Mouse (Mus musculus) spleen, adult 2 months (tissue): Measurements from ENCODE around the gene Ambra1. TPM values are rescaled to one million over a fixed set of nuclear protein-coding genes. Genes with fewer than 3 reads are reported as not detected.

Experiments
- DNase-seq, 2 experiments: peaks; one replicate each; pipeline versions ENCODE4 v3.0.0 to v3.0.0-alpha.2; 2012 to 2021; ENCODE audit warnings: low spot score in 2 of 2, low read depth in 1 of 2
- H3K27ac ChIP-seq: fragments of 200-500 bp; 2 replicates; pipeline ENCODE4 v1.5.1; 2012; ENCODE audit warnings: low read length, inconsistent platforms; ENCODE audit not compliant: insufficient read depth
- H3K27me3 ChIP-seq: fragments of 200-500 bp; 2 replicates; pipeline ENCODE4 v1.6.1; 2012; ENCODE audit warnings: mild to moderate bottlenecking, moderate library complexity, low read length, inconsistent platforms; ENCODE audit not compliant: control insufficient read depth, insufficient read depth
- H3K36me3 ChIP-seq: fragments of 200-500 bp; 2 replicates; pipeline ENCODE4 v1.6.1; 2012; ENCODE audit warnings: mild to moderate bottlenecking, low read length, inconsistent platforms; ENCODE audit not compliant: control insufficient read depth, insufficient read depth
- H3K4me1 ChIP-seq: fragments of 200-500 bp; 2 replicates; pipeline ENCODE4 v1.6.1; 2011; ENCODE audit warnings: inconsistent platforms; ENCODE audit not compliant: control insufficient read depth, insufficient read depth, insufficient read length
- H3K4me3 ChIP-seq: fragments of 200-500 bp; 2 replicates; pipeline ENCODE4 v1.5.1; 2011; ENCODE audit warnings: mild to moderate bottlenecking, inconsistent platforms; ENCODE audit not compliant: insufficient read depth, insufficient read length; ENCODE audit errors: extremely low read depth
- CTCF ChIP-seq: fragments of 200-500 bp; IDR thresholded peaks from 2 replicates; pipeline ENCODE4 v1.5.1; 2011; ENCODE audit warnings: mild to moderate bottlenecking, inconsistent platforms; ENCODE audit not compliant: insufficient read depth, insufficient read length, insufficient replicate concordance; ENCODE audit errors: extremely low read depth
- POLR2A ChIP-seq: fragments of 200-500 bp; IDR thresholded peaks from 2 replicates; pipeline ENCODE4 v1.6.1; 2011; ENCODE audit warnings: low read depth, low read length, inconsistent platforms
- WGBS: fragments of 180-500 bp; shearing (Covaris S2); methylation state at CpG from one replicate; pipeline ENCODE4 v1.1.7; 2018; 5-methylcytosine and 5-hydroxymethylcytosine counted together
- polyA plus RNA-seq: library from polyadenylated mRNA; depleted of rRNA; stranded (reverse); fragments of >200 nt; gene quantifications from 2 replicates; pipeline ENCODE4 v1.2.3, GENCODE M21; 2012; rRNA removed

Ambra1 gene
- 20.0 and 21.8 TPM in 2 replicates for polyA plus RNA-seq

DNA sequence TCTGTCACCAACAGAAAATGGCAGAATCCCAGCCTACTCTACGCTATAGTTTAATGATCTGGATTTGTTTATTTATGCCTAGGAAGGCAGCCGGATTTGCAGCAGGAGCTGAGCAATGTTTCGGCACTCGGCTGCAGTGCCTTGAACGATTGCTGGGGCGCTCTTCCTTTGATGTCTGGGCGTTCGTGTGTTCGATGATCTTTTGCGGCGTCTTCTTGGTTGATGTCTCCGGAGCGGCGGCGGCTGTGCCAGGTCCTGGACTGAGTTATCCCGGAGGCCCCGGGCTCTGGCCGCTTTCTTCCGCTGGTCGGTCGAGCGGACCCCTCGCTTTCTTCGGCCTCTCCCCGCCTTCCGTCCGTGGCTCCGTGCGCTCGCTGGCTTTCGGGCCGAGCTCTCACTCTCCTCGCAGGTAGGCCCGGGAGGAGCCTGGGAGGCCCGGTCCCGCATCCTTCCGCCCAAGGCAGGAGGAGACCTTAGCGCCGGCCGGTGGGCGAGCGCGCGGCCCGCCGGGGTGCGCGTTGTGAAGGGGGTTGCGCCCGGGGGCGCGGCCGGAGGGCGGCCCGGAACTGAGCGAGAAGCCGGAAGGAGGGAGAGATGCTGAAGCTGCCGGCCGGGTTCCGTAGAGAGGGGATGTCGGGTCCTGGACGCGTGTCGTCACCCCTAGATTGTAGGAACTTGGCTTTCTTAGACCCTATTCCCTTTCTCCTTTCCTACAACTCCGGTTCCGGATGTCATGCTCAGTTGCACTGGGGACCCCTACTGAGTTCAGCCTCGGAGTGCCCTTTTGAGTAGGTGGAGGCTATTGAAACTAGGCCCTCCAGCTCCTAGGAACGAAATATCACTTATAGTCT is at the start of gene Ambra1:
Gene Ambra1, plus strand, starts transcription at position 164 of the 851 bp plus-strand sequence.
- Histone ChIP-seq H3K27ac (peak within 1 kb of the TSS; percentile 96), H3K4me1 (no peaks in the 10 kb centered on the region), H3K27me3 (no peaks in the 10 kb centered on the region; the same call in 1 of the 2 replicates), H3K36me3 (no peaks in the 10 kb centered on the region), H3K4me3 (peak within 1 kb of the TSS; percentile 98)
- peak; percentile 70 for DNase-seq
- under 1% methylated on average over 66 of the region's 68 CpGs for WGBS
- no peak; the same call in 1 of the 2 replicates for TF ChIP-seq POLR2A
- no peak for TF ChIP-seq CTCF

DNA sequence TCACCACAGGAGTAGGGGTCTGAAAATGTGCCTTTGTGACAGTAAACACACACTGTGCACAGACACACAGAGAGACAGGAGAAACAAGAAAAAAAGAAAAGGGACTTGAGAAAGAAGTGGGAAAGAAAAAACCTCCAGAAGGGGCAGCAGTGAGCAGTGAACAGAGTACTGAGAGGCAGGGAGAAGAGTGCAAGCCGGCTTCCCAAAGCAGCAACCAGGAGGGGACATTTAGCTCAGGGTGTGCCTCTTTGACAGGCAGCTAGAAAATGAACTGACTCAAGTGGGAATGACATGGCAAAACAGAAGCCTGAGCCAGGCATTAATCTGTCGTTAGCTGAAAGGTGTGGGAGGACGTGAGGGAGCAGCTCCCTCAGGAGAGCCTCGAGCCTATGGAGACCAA is 47.1 kb upstream of the Ambra1 start:
- DNase-seq: no peak
- Histone ChIP-seq H3K36me3 (peaks cover 32% of the 10 kb centered on the region), H3K27me3 (no peaks in the 10 kb centered on the region), H3K27ac (no peak overlapping the region), H3K4me3 (no peak overlapping the region), H3K4me1 (no peaks in the 10 kb centered on the region)
- no peak for TF ChIP-seq POLR2A
- TF ChIP-seq CTCF: no peak
- 75% methylated on average over 4 of the region's 4 CpGs for WGBS

DNA sequence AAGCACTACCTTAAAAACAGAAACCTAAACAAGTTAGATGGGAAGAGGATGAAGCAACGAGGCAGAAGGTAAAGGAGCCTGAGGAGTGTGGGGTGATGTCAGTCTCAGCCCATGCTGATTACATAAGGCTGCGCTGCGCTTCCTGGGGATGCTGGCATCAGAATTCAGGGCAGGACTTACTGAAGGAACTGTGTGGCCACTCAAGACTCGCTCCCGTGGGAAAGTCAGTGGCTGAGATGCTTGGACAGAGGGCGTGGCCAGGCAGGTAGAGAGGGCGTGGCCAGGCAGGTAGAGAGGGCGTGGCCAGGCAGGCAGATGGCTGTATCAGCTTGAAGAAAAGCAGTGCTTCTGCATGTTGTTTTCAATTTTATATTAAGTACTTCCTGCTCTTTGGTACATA is 46.0 kb upstream of the Ambra1 start:
- H3K27me3 ChIP-seq: no peaks in the 10 kb centered on the region
- TF ChIP-seq POLR2A: no peak
- TF ChIP-seq CTCF: no peak
- 89% methylated on average over 8 of the region's 8 CpGs for WGBS
- no peak for DNase-seq
- peaks cover 32% of the 10 kb centered on the region for H3K36me3 ChIP-seq
- no peak overlapping the region for H3K27ac ChIP-seq
- H3K4me1 ChIP-seq: no peaks in the 10 kb centered on the region
- H3K4me3 ChIP-seq: no peak overlapping the region

DNA sequence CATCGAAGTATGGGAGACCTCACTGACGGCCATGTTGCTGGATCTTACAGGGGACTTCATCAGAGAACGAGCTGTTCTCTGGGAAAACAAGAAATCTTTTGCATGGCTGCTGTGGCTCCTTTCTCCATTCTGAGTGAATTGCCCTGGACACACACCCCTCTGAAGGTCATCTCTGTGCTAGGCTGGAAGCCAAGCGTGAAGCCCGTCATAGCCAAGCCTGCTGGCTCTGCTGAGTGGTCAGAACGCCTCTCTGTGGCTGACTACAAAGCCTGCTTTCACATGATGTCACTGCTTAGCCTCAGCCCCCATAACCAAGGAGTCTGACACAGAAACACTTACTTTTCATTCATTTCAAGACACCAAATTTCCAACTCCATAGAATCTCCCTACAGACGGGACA is 40.5 kb upstream of the Ambra1 start:
- no peak overlapping the region for H3K4me3 ChIP-seq

DNA sequence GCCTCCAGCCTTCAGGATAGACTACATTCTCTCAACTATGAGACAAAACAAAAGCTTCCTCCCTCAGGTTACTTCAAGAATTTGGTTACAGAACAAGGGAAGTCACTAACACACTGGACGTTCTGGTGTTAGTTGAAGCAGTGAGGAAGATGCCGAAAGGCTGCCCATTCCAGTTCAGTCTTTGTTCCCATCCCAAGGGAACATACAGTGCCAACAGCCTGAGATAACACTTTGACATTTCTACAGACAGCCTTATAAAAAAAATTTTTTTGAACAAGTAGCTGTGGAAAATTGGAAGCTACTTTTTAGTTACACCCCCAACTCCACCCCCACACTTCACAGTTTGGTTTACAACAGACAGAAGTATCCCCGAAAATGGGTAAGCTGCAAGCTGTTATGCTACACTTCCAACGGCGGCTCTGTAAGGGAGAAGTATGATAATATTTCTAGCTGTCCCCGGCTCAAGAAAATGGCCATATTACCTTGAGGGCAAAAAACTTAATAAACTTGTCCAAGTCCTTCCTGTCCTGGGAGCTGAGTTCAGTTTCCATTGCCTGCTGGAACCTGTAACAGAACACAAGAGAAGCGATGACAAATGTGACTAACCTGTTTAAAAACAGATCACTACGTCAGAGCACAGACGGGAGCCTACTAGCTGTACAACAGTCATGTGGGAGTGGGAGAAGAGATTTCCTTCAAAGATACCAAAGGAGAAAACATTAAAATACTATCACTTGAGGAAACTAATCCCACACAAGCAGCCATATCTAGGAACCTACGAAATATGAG is 34.3 kb upstream of the Ambra1 start:
- Histone ChIP-seq H3K36me3 (peaks cover 9% of the 10 kb centered on the region; the same call in 1 of the 2 replicates), H3K27me3 (no peaks in the 10 kb centered on the region), H3K4me1 (no peaks in the 10 kb centered on the region), H3K27ac (no peak overlapping the region), H3K4me3 (no peak overlapping the region)
- DNase-seq: no peak
- TF ChIP-seq CTCF (no peak), POLR2A (no peak)
- 93% methylated on average over 10 of the region's 10 CpGs for WGBS

More for the DNA sequence above, 40.5 kb upstream of the Ambra1 start:
- 92% methylated on average over 7 of the region's 7 CpGs for WGBS
- TF ChIP-seq POLR2A: no peak
- TF ChIP-seq CTCF: no peak
- no peaks in the 10 kb centered on the region for H3K27me3 ChIP-seq
- DNase-seq: no peak
- H3K36me3 ChIP-seq: peaks cover 28% of the 10 kb centered on the region
- no peaks in the 10 kb centered on the region for H3K4me1 ChIP-seq
- no peak overlapping the region for H3K27ac ChIP-seq

DNA sequence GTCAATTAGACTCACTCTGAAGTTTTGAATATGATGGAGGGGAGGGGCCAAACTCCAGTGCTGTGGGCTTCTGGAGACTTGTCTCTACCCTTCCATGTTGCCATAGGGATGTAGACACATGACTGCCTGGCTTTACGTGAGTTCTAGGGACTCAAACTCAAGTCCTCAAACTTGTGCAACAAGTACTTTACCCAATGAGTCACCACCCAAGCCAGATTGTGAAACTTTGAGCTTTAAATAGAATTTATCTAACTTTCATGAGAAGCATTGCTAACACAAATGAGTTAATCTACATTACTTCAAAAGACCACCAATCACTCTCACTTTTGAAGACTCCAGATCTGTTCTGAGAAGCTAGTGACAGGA is 33.7 kb upstream of the Ambra1 start:
- H3K36me3 ChIP-seq: peaks cover 8% of the 10 kb centered on the region; the same call in 1 of the 2 replicates
- DNase-seq: no peak
- WGBS: 89% methylated on average over 1 of the region's 1 CpGs

More for the DNA sequence above, 33.7 kb upstream of the Ambra1 start:
- no peaks in the 10 kb centered on the region for H3K4me1 ChIP-seq
- no peak overlapping the region for H3K27ac ChIP-seq
- H3K4me3 ChIP-seq: no peak overlapping the region
- TF ChIP-seq CTCF (no peak), POLR2A (no peak)
- no peaks in the 10 kb centered on the region for H3K27me3 ChIP-seq
